Mouse (Mus musculus) MEL (cell line): ENCODE data around the gene Gpr37l1. TPM values are rescaled to one million over a fixed set of nuclear protein-coding genes. Genes with fewer than 3 reads are reported as not detected.
A peak's percentile ranks its signal among the peaks of the same experiment; 100 is the strongest.

Experiments used
- DNase-seq: peaks from one replicate; pipeline ENCODE4 v3.0.0; 2011; ENCODE audit warnings: low read depth, low spot score
- H3K27ac ChIP-seq: 2 replicates; pipeline ENCODE4 v1.5.1; 2012; ENCODE audit warnings: low read depth, mild to moderate bottlenecking, control low read depth, low read length, moderate library complexity; ENCODE audit not compliant: control insufficient read depth
- H3K27me3 ChIP-seq, 2 experiments: fragments of 150-350 bp in 1 of 2; sonication (generic) in 1 of 2; 2 replicates each; pipeline ENCODE4 v1.6.1; 2012; ENCODE audit warnings: low read length in 2 of 2, mild to moderate bottlenecking in 2 of 2, improper control_type of control experiment in 1 of 2, moderate library complexity in 1 of 2; ENCODE audit not compliant: insufficient read depth in 2 of 2, control insufficient read depth in 1 of 2
- H3K36me3 ChIP-seq, 2 experiments: 2 replicates each; pipeline ENCODE4 v1.6.1; 2012 to 2014; ENCODE audit warnings: low read length in 2 of 2, improper control_type of control experiment in 1 of 2, inconsistent platforms in 1 of 2, mild to moderate bottlenecking in 1 of 2; ENCODE audit not compliant: insufficient read depth in 2 of 2, control insufficient read depth in 1 of 2
- H3K4me1 ChIP-seq, 2 experiments: fragments of 150-350 bp in 1 of 2; sonication (generic) in 1 of 2; 2 replicates each; pipeline ENCODE4 v1.6.1; 2012; ENCODE audit warnings: low read length in 2 of 2, improper control_type of control experiment in 1 of 2, mild to moderate bottlenecking in 1 of 2; ENCODE audit not compliant: insufficient read depth in 2 of 2, control insufficient read depth in 1 of 2
- H3K4me3 ChIP-seq, 2 experiments: fragments of 150-350 bp in 1 of 2; sonication (generic) in 1 of 2; 2 replicates each; pipeline ENCODE4 v1.5.1; 2012; ENCODE audit warnings: low read depth in 2 of 2, low read length in 2 of 2, mild to moderate bottlenecking in 2 of 2, moderate library complexity in 2 of 2, control low read depth in 1 of 2, improper control_type of control experiment in 1 of 2; ENCODE audit not compliant: control insufficient read depth in 1 of 2, insufficient read depth in 1 of 2
- H3K79me2 ChIP-seq: 2 replicates; pipeline ENCODE4 v1.6.1; 2012; ENCODE audit warnings: mild to moderate bottlenecking, low read length, moderate library complexity; ENCODE audit not compliant: control insufficient read depth, poor library complexity, insufficient read depth
- H3K9ac ChIP-seq: 2 replicates; pipeline ENCODE4 v1.6.1; 2012; ENCODE audit warnings: low read depth, mild to moderate bottlenecking, control low read depth, low read length, moderate library complexity; ENCODE audit not compliant: control insufficient read depth, poor library complexity, severe bottlenecking
- H3K9me3 ChIP-seq: fragments of 150-350 bp; sonication (generic); replicated peaks from 2 replicates; pipeline ENCODE4 v1.6.1; 2012; ENCODE audit warnings: mild to moderate bottlenecking, low read length, improper control_type of control experiment, moderate library complexity; ENCODE audit not compliant: insufficient read depth
- CHD1 ChIP-seq: IDR thresholded peaks from 2 replicates; pipeline ENCODE4 v1.6.1; 2012; ENCODE audit warnings: low read depth, mild to moderate bottlenecking, inconsistent platforms, low read length, improper control_type of control experiment
- CHD2 ChIP-seq: IDR thresholded peaks from 2 replicates; pipeline ENCODE4 v1.6.1; 2011; ENCODE audit warnings: low read length, improper control_type of control experiment
- CTCF ChIP-seq, 3 experiments: IDR thresholded peaks in 2 of 3; conservative IDR thresholded peaks in 1 of 3; 2 replicates each; pipeline ENCODE4 v1.5.1; 2011 to 2012; ENCODE audit warnings: low read length in 3 of 3, low read depth in 2 of 3, mild to moderate bottlenecking in 2 of 3, improper control_type of control experiment in 1 of 3, inconsistent platforms in 1 of 3, mixed read lengths in 1 of 3, moderate library complexity in 1 of 3; ENCODE audit not compliant: control insufficient read depth in 1 of 3, insufficient read depth in 1 of 3, poor library complexity in 1 of 3, severe bottlenecking in 1 of 3
- E2F4 ChIP-seq: IDR thresholded peaks from 2 replicates; pipeline ENCODE4 v1.6.1; 2011; ENCODE audit warnings: low read depth, low read length, improper control_type of control experiment, borderline replicate concordance
- ELF1 ChIP-seq: IDR thresholded peaks from 2 replicates; pipeline ENCODE4 v1.6.1; 2014; ENCODE audit warnings: low read depth, mild to moderate bottlenecking, inconsistent platforms, low read length, improper control_type of control experiment, moderate library complexity
- EP300 ChIP-seq, 2 experiments: IDR thresholded peaks; 2 replicates each; pipeline ENCODE4 v1.6.1; 2011; ENCODE audit warnings: improper control_type of control experiment in 2 of 2, low read length in 2 of 2, low read depth in 1 of 2, mild to moderate bottlenecking in 1 of 2
- ETS1 ChIP-seq: IDR thresholded peaks from 2 replicates; pipeline ENCODE4 v1.6.1; 2012; ENCODE audit warnings: low read depth, mild to moderate bottlenecking, inconsistent platforms, low read length, improper control_type of control experiment, moderate library complexity
- GABPA ChIP-seq: IDR thresholded peaks from 2 replicates; pipeline ENCODE4 v1.6.1; 2012; ENCODE audit warnings: low read depth, mild to moderate bottlenecking, inconsistent platforms, low read length, improper control_type of control experiment, moderate library complexity
- GATA1 ChIP-seq: IDR thresholded peaks from 2 replicates; pipeline ENCODE4 v1.6.1; 2011; ENCODE audit warnings: low read depth, low read length, improper control_type of control experiment
- HCFC1 ChIP-seq: IDR thresholded peaks from 2 replicates; pipeline ENCODE4 v1.6.1; 2012; ENCODE audit warnings: low read depth, mild to moderate bottlenecking, inconsistent platforms, low read length, improper control_type of control experiment, moderate library complexity
- JUND ChIP-seq: IDR thresholded peaks from 2 replicates; pipeline ENCODE4 v1.6.1; 2011; ENCODE audit warnings: low read depth, mild to moderate bottlenecking, improper control_type of control experiment, low read length
- KAT2A ChIP-seq: conservative IDR thresholded peaks from 2 replicates; pipeline ENCODE4 v1.6.1; 2012; ENCODE audit warnings: low read depth, low read length, improper control_type of control experiment, inconsistent platforms
- MAFK ChIP-seq: IDR thresholded peaks from 2 replicates; pipeline ENCODE4 v1.6.1; 2011; ENCODE audit warnings: low read depth, mild to moderate bottlenecking, low read length, improper control_type of control experiment, borderline replicate concordance
- MAX ChIP-seq: IDR thresholded peaks from 2 replicates; pipeline ENCODE4 v1.6.1; 2011; ENCODE audit warnings: low read length, improper control_type of control experiment
- MAZ ChIP-seq: IDR thresholded peaks from 2 replicates; pipeline ENCODE4 v1.6.1; 2012; ENCODE audit warnings: low read depth, mild to moderate bottlenecking, inconsistent platforms, low read length, improper control_type of control experiment
- MEF2A ChIP-seq: IDR thresholded peaks from 2 replicates; pipeline ENCODE4 v1.6.1; 2014; ENCODE audit warnings: low read depth, mild to moderate bottlenecking, inconsistent platforms, low read length, improper control_type of control experiment; ENCODE audit not compliant: poor library complexity, insufficient replicate concordance, severe bottlenecking; ENCODE audit errors: extremely low read depth
- MXI1 ChIP-seq: IDR thresholded peaks from 2 replicates; pipeline ENCODE4 v1.6.1; 2011; ENCODE audit warnings: mild to moderate bottlenecking, low read depth, low read length, improper control_type of control experiment
- MYB ChIP-seq: IDR thresholded peaks from 2 replicates; pipeline ENCODE4 v1.6.1; 2011; ENCODE audit warnings: mild to moderate bottlenecking, low read depth, low read length, improper control_type of control experiment
- MYC ChIP-seq: IDR thresholded peaks from 2 replicates; pipeline ENCODE4 v1.6.1; 2011; ENCODE audit warnings: low read depth, mild to moderate bottlenecking, low read length, improper control_type of control experiment, moderate library complexity
- NELFE ChIP-seq: IDR thresholded peaks from 2 replicates; pipeline ENCODE4 v1.6.1; 2011; ENCODE audit warnings: low read depth, low read length, improper control_type of control experiment
- NRF1 ChIP-seq: IDR thresholded peaks from 2 replicates; pipeline ENCODE4 v1.6.1; 2014; ENCODE audit warnings: low read depth, mild to moderate bottlenecking, inconsistent platforms, low read length, improper control_type of control experiment, moderate library complexity; ENCODE audit not compliant: poor library complexity, insufficient read depth, severe bottlenecking
- POLR2A ChIP-seq, 2 experiments: IDR thresholded peaks; 2 replicates each; pipeline ENCODE4 v1.6.1; 2011 to 2012; ENCODE audit warnings: low read length in 2 of 2, mild to moderate bottlenecking in 2 of 2, control low read depth in 1 of 2, improper control_type of control experiment in 1 of 2, low read depth in 1 of 2, moderate library complexity in 1 of 2; ENCODE audit not compliant: control insufficient read depth in 1 of 2, insufficient read depth in 1 of 2, poor library complexity in 1 of 2
- POLR2AphosphoS2 ChIP-seq: IDR thresholded peaks from 2 replicates; pipeline ENCODE4 v1.6.1; 2011; ENCODE audit warnings: low read length, improper control_type of control experiment
- POLR2AphosphoS5 ChIP-seq: IDR thresholded peaks from 2 replicates; pipeline ENCODE4 v1.6.1; 2012; ENCODE audit warnings: low read depth, borderline replicate concordance, mild to moderate bottlenecking, inconsistent platforms, low read length, moderate library complexity, mixed read lengths
- RAD21 ChIP-seq: IDR thresholded peaks from 2 replicates; pipeline ENCODE4 v1.6.1; 2011; ENCODE audit warnings: mild to moderate bottlenecking, low read depth, low read length, improper control_type of control experiment
- RCOR1 ChIP-seq: IDR thresholded peaks from 2 replicates; pipeline ENCODE4 v1.6.1; 2012; ENCODE audit warnings: low read depth, mild to moderate bottlenecking, inconsistent platforms, low read length, improper control_type of control experiment
- SIN3A ChIP-seq: IDR thresholded peaks from 2 replicates; pipeline ENCODE4 v1.6.1; 2012; ENCODE audit warnings: low read length, improper control_type of control experiment, inconsistent platforms
- SMC3 ChIP-seq: IDR thresholded peaks from 2 replicates; pipeline ENCODE4 v1.6.1; 2011; ENCODE audit warnings: low read depth, low read length, improper control_type of control experiment
- TAL1 ChIP-seq: IDR thresholded peaks from 2 replicates; pipeline ENCODE4 v1.6.1; 2012; ENCODE audit warnings: mild to moderate bottlenecking, inconsistent platforms, low read length, moderate library complexity, mixed read lengths
- TBP ChIP-seq: IDR thresholded peaks from 2 replicates; pipeline ENCODE4 v1.8.0; 2011; ENCODE audit warnings: low read depth, low read length, improper control_type of control experiment
- TCF12 ChIP-seq: IDR thresholded peaks from 2 replicates; pipeline ENCODE4 v1.6.1; 2014; ENCODE audit warnings: low read depth, mild to moderate bottlenecking, inconsistent platforms, low read length, improper control_type of control experiment, moderate library complexity
- UBTF ChIP-seq: IDR thresholded peaks from 2 replicates; pipeline ENCODE4 v1.6.1; 2012; ENCODE audit warnings: low read depth, mild to moderate bottlenecking, inconsistent platforms, low read length, improper control_type of control experiment, moderate library complexity, borderline replicate concordance; ENCODE audit not compliant: insufficient read depth
- USF1 ChIP-seq: IDR thresholded peaks from 2 replicates; pipeline ENCODE4 v1.6.1; 2014; ENCODE audit warnings: low read depth, mild to moderate bottlenecking, inconsistent platforms, low read length, improper control_type of control experiment, moderate library complexity
- USF2 ChIP-seq, 2 experiments: IDR thresholded peaks; 2 replicates each; pipeline ENCODE4 v1.6.1; 2011 to 2012; ENCODE audit warnings: improper control_type of control experiment in 2 of 2, low read length in 2 of 2, borderline replicate concordance in 1 of 2, inconsistent platforms in 1 of 2, low read depth in 1 of 2, mild to moderate bottlenecking in 1 of 2; ENCODE audit not compliant: insufficient read depth in 1 of 2
- ZC3H11A ChIP-seq: IDR thresholded peaks from 2 replicates; pipeline ENCODE4 v1.6.1; 2012; ENCODE audit warnings: low read depth, mild to moderate bottlenecking, inconsistent platforms, low read length, improper control_type of control experiment
- ZKSCAN1 ChIP-seq: IDR thresholded peaks from 2 replicates; pipeline ENCODE4 v1.6.1; 2012; ENCODE audit warnings: low read depth, mild to moderate bottlenecking, inconsistent platforms, low read length, improper control_type of control experiment, moderate library complexity
- ZMIZ1 ChIP-seq: IDR thresholded peaks from 2 replicates; pipeline ENCODE4 v1.6.1; 2012; ENCODE audit warnings: low read depth, mild to moderate bottlenecking, inconsistent platforms, low read length, improper control_type of control experiment, moderate library complexity
- polyA plus RNA-seq, 2 experiments: library from polyadenylated mRNA; stranded (reverse) in 1 of 2; unstranded in 1 of 2; fragments of >175 nt in 1 of 2; fragments of >200 nt in 1 of 2; gene quantifications; 2 replicates each; pipeline versions ENCODE4 v1.2.1 to v1.2.4; 2012; ENCODE audit warnings: low replicate concordance in 2 of 2, low read depth in 1 of 2; ENCODE audit not compliant: insufficient read length in 2 of 2, insufficient read depth in 1 of 2, missing spikeins in 1 of 2
- total RNA-seq: library from RNA; depleted of rRNA; stranded (reverse); fragments of 300-350 nt; gene quantifications from 2 replicates; pipeline ENCODE4 v1.2.3, GENCODE M21; 2012

The Gpr37l1 gene
- total and polyA plus RNA-seq, 3 experiments, result not detected

DNA sequence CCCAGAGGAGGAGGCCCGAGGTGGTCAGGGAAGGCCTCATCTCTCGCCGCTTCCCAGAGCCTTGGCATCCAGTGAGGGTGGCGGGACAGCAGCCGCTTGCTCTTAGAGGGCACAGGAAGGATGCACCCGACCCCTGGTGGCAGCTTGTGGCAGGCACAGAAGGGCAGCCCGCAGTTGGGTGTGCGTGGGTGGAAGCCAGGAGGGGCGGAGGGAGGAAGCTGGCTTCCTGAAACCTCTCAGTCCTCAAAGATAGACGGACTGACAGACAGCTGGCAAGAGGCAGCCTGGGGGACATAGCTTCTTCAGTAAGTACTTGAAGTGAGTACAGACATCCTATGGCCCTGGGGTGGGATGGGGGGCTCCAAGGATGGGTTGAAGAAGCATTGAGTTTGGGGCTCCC is 35.0 kb downstream of the Gpr37l1 start, which contains the start of gene Ptpn7:
TSS of gene Ptpn7 (plus strand) at position 228 of the 400 bp plus-strand sequence.
- Histone ChIP-seq H3K4me1 (peaks cover 8 to 36% of the 10 kb centered on the region in 2 experiments), H3K4me3 (peak within 1 kb of the TSS; percentile 76 to 86), H3K27ac (peak within 1 kb of the TSS; percentile 99), H3K79me2 (peaks cover 47% of the 10 kb centered on the region), H3K9ac (peak within 1 kb of the TSS; percentile 97), H3K9me3 (no peaks in the 10 kb centered on the region), H3K27me3 (no peaks in the 10 kb centered on the region), H3K36me3 (peaks cover 4 to 30% of the 10 kb centered on the region in 2 experiments)
- peak; percentile 96 for DNase-seq
- TF ChIP-seq KAT2A, result peak; percentile 43; the same call in 1 of the 2 replicates
- no peak; the same call in 1 of the 2 replicates for TF ChIP-seq CHD1
- peak; percentile 72 for TF ChIP-seq TBP
- peak; percentile 40 for TF ChIP-seq SMC3
- TF ChIP-seq ETS1, result peak; percentile 87
- peak; percentile 85 for TF ChIP-seq MAZ
- peak; percentile 63 for TF ChIP-seq HCFC1
- peak; percentile 41; the same call in 1 of the 2 replicates for TF ChIP-seq MAX
- TF ChIP-seq RCOR1, result peak; percentile 19; the same call in 1 of the 2 replicates
- peak; percentile 65 to 81 (median 78) for TF ChIP-seq CTCF (IDR thresholded peaks at IDR 0.05 in 2 of 3, conservative IDR thresholded peaks at IDR 0.05 in 1 of 3; ENCODE audit: control insufficient read depth in 1 of 3, insufficient read depth in 1 of 3, low read depth in 2 of 3, low read length in 3 of 3, poor library complexity in 1 of 3, severe bottlenecking in 1 of 3)
- peak; percentile 70 for TF ChIP-seq TCF12
- TF ChIP-seq MYC, result no peak
- TF ChIP-seq SIN3A, result peak; percentile 94
- peak; percentile 83 for TF ChIP-seq POLR2AphosphoS2
- TF ChIP-seq RAD21, result peak; percentile 22
- TF ChIP-seq GABPA, result no peak
- no peak for TF ChIP-seq TAL1
- 0 out of 2 replicates have a peak, but pooled peaks have one; percentile 4 for TF ChIP-seq MYB
- no peak for TF ChIP-seq MAFK
- TF ChIP-seq NELFE, result peak; percentile 84
- TF ChIP-seq USF1, result peak; percentile 36; the same call in 1 of the 2 replicates
- peak; percentile 18; the same call in 1 of the 2 replicates for TF ChIP-seq NRF1
- TF ChIP-seq USF2 (IDR thresholded peaks at IDR 0.05; ENCODE audit: borderline replicate concordance in 1 of 2, insufficient read depth in 1 of 2, low read depth in 1 of 2, low read length in 2 of 2), result no peak
- no peak for TF ChIP-seq ZKSCAN1
- no peak for TF ChIP-seq POLR2AphosphoS5
- TF ChIP-seq MEF2A, result no peak
- no peak for TF ChIP-seq GATA1
- TF ChIP-seq ZC3H11A, result no peak; the same call in 1 of the 2 replicates
- TF ChIP-seq JUND, result 0 out of 2 replicates have a peak, but pooled peaks have one; percentile 35
- TF ChIP-seq CHD2, result no peak
- no peak for TF ChIP-seq E2F4
- peak; percentile 62; the same call in 1 of the 2 replicates for TF ChIP-seq MXI1
- peak; percentile 36 to 71; a peak in 3 of 4 replicates for TF ChIP-seq EP300 (IDR thresholded peaks at IDR 0.05; ENCODE audit: low read depth in 1 of 2, low read length in 2 of 2)
- TF ChIP-seq UBTF, result no peak
- TF ChIP-seq POLR2A (IDR thresholded peaks at IDR 0.05; ENCODE audit: control insufficient read depth in 1 of 2, insufficient read depth in 1 of 2, low read depth in 1 of 2, low read length in 2 of 2, poor library complexity in 1 of 2), result peak; percentile 36 to 76; a peak in 2 of 4 replicates
- TF ChIP-seq ZMIZ1, result peak; percentile 87
- TF ChIP-seq ELF1, result peak; percentile 69
